9 mouse cellular contexts compared by ENCODE assay signal in genomic region chr2:166030256-166030995, GRCm38 (mm10). TPM values are rescaled to one million over a fixed set of nuclear protein-coding genes. Genes with fewer than 3 reads are reported as not detected.
DNase-seq lines count a peak whose midpoint lies in the region; ATAC-seq and TF ChIP-seq lines count a peak whose summit lies in the region.
"Had no signal": no experiment of that assay in that cellular context is flagged by ENCODE, and none has a peak within 500 bp of the region (broad histone marks: within the 10 kb centered on the region; RNA-seq: fewer than 3 reads in every experiment).

No protein-coding gene starts in this region.

- H3K36me3 ChIP-seq in heart, embryonic 15.5 days = no peaks in the 10 kb centered on the region
- H3K36me3 ChIP-seq in liver, adult 2 months (ENCODE audit: control insufficient read depth, insufficient read depth, low read length) = no peaks in the 10 kb centered on the region
- no peaks in the 10 kb centered on the region for H3K36me3 ChIP-seq in midbrain, postnatal 0 days (ENCODE audit: insufficient read depth, low read length)
- H3K36me3 ChIP-seq: G1E had no signal

- peak overlapping the region; percentile 65 for H3K4me2 ChIP-seq in heart, embryonic 15.5 days
- H3K4me2 ChIP-seq in midbrain, postnatal 0 days (ENCODE audit: low read depth, low read length, poor library complexity, severe bottlenecking) = peak overlapping the region; percentile 36

- 6% methylated on average over 13 of the region's 13 CpGs for WGBS in heart, embryonic 15.5 days
- 2% methylated on average over 13 of the region's 13 CpGs for WGBS in liver, adult 2 months
- 18% methylated on average over 13 of the region's 13 CpGs for WGBS in midbrain, postnatal 0 days

- DNase-seq in frontal cortex, postnatal 36 days (ENCODE audit: low spot score in 2 of 2) = no peak
- DNase-seq in brain, adult 2 months (ENCODE audit: low read depth, low spot score) = peak; percentile 27
- peak; percentile 38 for DNase-seq in liver, adult 2 months (ENCODE audit: extremely low read depth, low read depth, low spot score)
- peak; percentile 14 for DNase-seq in midbrain, postnatal 0 days (ENCODE audit: low spot score)
- no peak for DNase-seq in layer of hippocampus, adult 8-10 months (ENCODE audit: low spot score in 2 of 2)
- no peak for DNase-seq in urinary bladder, postnatal 10 days (ENCODE audit: low spot score)

- no peak overlapping the region for H3K9ac ChIP-seq in heart, embryonic 15.5 days
- H3K9ac ChIP-seq in liver, adult 2 months (ENCODE audit: low read depth, low read length) = peak overlapping the region; percentile 33; the same call in 1 of the 2 replicates
- H3K9ac ChIP-seq in midbrain, postnatal 0 days (replicated peaks; ENCODE audit: low read length, poor library complexity, severe bottlenecking) = 0 out of 2 replicates have a peak overlapping the region, but pooled peaks have one; percentile 8

- H3K27me3 ChIP-seq in heart, embryonic 15.5 days = no peaks in the 10 kb centered on the region
- H3K27me3 ChIP-seq in liver, adult 2 months (ENCODE audit: control insufficient read depth, insufficient read depth, low read length) = no peaks in the 10 kb centered on the region
- H3K27me3 ChIP-seq in midbrain, postnatal 0 days (ENCODE audit: insufficient read depth, low read length) = no peaks in the 10 kb centered on the region

- peaks cover 29% of the 10 kb centered on the region; the same call in 1 of the 2 replicates for H3K79me2 ChIP-seq in liver, adult 2 months (ENCODE audit: control insufficient read depth, insufficient read depth, low read length)

- no peak for TF ChIP-seq CTCF in liver, adult 2 months (IDR thresholded peaks at IDR 0.05; ENCODE audit: low read depth, low read length)
- no peak for TF ChIP-seq CTCF in midbrain, postnatal 0 days (IDR thresholded peaks at IDR 0.05)

- H3K4me1 ChIP-seq in heart, embryonic 15.5 days (replicated peaks) = peaks cover 43% of the 10 kb centered on the region
- peaks cover 35% of the 10 kb centered on the region for H3K4me1 ChIP-seq in liver, adult 2 months (ENCODE audit: control insufficient read depth, insufficient read depth, low read length)
- H3K4me1 ChIP-seq in midbrain, postnatal 0 days (ENCODE audit: insufficient read depth, low read length) = peaks cover 15% of the 10 kb centered on the region

- peak overlapping the region; percentile 38 for H3K4me3 ChIP-seq in heart, embryonic 15.5 days
- no peak overlapping the region for H3K4me3 ChIP-seq in liver, adult 2 months (ENCODE audit: insufficient read depth, low read depth, low read length)
- H3K4me3 ChIP-seq in midbrain, postnatal 0 days (ENCODE audit: low read depth, low read length) = no peak overlapping the region

- no peaks in the 10 kb centered on the region for H3K9me3 ChIP-seq in heart, embryonic 15.5 days (replicated peaks)
- H3K9me3 ChIP-seq in midbrain, postnatal 0 days (ENCODE audit: low read length) = no peaks in the 10 kb centered on the region
- H3K9me3 ChIP-seq: G1E had no signal

- peak overlapping the region; percentile 88 for H3K27ac ChIP-seq in heart, embryonic 15.5 days
- peak overlapping the region; percentile 32 for H3K27ac ChIP-seq in liver, adult 2 months (replicated peaks; ENCODE audit: insufficient read depth, low read depth, low read length)
- 0 out of 2 replicates have a peak overlapping the region, but pooled peaks have one; percentile 44 for H3K27ac ChIP-seq in midbrain, postnatal 0 days (ENCODE audit: low read depth, low read length)

- no peak for TF ChIP-seq POLR2A in liver, adult 2 months (IDR thresholded peaks at IDR 0.05; ENCODE audit: extremely low read depth, insufficient read depth, low read length)

- ATAC-seq in frontal cortex, adult (ENCODE audit: low TSS enrichment) = 0 out of 2 replicates have a peak, but pooled peaks have one; percentile 4
- no peak for ATAC-seq in heart, embryonic 15.5 days (replicated peaks; ENCODE audit: insufficient number of reproducible peaks, insufficient read depth, low FRiP score, low read depth)
- no peak for ATAC-seq in midbrain, postnatal 0 days (ENCODE audit: low FRiP score)

RNA-seq across cellular contexts. Expression of gene Ncoa3, which starts 38.0 kb away (rescaled TPM):
- 8.7 and 11.0 TPM in 2 replicates for polyA plus RNA-seq in heart, embryonic 15.5 days (2015; fragmentation: Nextera tagmentation; extraction: Ambion mirVana)
- total RNA-seq in liver, adult 2 months (2014; rRNA removed) = 11.5 and 14.8 TPM in 2 replicates
- 8.2 and 13.6 TPM in 2 replicates for polyA plus RNA-seq in liver, adult 2 months (2012; rRNA removed)
- total RNA-seq in midbrain, postnatal 0 days (2014; rRNA removed) = 40.8 and 40.9 TPM in 2 replicates
- 12.6 and 14.9 TPM in 2 replicates for polyA plus RNA-seq in midbrain, postnatal 0 days (2015; fragmentation: Nextera tagmentation; extraction: Ambion mirVana)
- 10 to 100 TPM; 33.9 to 41.1 (median 36.3) TPM for total RNA-seq in layer of hippocampus, adult 8-10 months (2022)

Comparison
In these comparisons a context has a peak if more than half of its experiments do, and no peak if none do; other contexts are left out.
1. DNase-seq: peak in brain, adult 2 months (single experiment), liver, adult 2 months (single experiment) and midbrain, postnatal 0 days (single experiment); none in frontal cortex, postnatal 36 days (0 of 2), layer of hippocampus, adult 8-10 months (0 of 2) and urinary bladder, postnatal 10 days (single experiment).
2. H3K27ac ChIP-seq: peak in every context shown above with its lines; median percentile 88 in heart, embryonic 15.5 days; 44 in midbrain, postnatal 0 days; 32 in liver, adult 2 months.